Mouse (Mus musculus) ovary, postnatal 36 days (tissue): ENCODE results near the gene Map3k14.
A peak's percentile ranks its signal among the peaks of the same experiment; 100 is the strongest.

Experiments used
- DNase-seq: peaks from one replicate; pipeline ENCODE4 v3.0.0; 2022; ENCODE audit warnings: low spot score, mixed read lengths

Gene Map3k14

DNA sequence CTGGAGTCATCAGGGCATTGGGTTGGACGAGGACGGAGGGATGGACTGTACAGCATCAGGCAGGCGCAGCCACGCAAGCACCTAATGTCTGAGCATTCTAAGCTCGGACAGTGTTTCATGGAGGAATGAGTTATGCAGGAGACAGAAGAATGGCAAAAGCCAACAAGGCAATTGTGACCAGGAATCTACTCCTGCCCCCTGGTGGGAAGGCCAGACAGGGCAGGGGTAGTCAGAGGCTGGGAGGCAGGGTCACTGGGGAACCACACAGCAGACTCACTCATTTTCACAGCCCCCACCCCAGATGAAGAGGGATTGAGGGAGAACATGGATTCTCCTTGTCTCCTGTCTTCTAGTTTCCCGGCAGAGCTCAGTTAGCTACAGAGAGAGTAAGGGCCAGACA lies 4.7 kb upstream of the Map3k14 start:
- DNase-seq = peak; percentile 46

DNA sequence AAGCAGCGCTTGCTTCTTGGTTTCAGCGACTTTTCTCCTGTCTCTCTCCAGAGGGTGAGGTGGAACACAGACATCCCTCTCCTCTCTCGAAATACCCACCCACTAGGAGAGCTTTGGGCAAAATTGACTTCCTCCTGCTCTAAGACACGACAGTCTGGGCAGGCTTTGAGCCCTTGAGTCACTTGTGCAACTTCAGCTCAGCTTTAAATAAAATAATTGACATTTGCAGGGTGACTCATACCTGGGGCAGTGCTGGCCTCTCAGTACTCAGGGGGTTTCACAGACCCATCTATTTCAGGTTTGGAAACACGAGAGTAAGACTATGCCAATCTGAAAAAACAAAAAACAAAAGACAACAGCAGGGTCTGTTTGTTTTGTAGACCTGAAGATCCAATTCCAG lies 2.2 kb upstream of the Map3k14 start:
- no peak for DNase-seq

DNA sequence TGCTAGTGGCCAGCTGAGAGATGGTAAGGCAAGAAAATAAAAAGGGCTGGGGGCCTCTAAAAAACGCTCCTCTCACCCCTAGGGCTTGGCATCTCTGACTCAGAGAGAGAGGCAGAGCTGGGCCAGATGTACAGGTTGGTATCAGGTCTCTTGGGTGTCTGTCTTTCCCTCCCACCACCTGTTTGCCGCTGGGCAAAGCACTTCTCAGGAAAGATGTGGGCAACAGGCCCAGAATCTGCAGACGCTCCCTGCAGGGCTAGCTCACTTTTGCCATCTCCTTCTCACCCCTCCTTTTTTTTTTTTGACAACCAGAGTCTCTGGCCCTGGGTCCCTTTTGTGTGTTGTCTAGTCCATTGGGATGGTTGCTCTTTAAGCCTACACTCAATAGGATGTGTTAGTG lies 1.6 kb upstream of the Map3k14 start:
- no peak for DNase-seq

DNA sequence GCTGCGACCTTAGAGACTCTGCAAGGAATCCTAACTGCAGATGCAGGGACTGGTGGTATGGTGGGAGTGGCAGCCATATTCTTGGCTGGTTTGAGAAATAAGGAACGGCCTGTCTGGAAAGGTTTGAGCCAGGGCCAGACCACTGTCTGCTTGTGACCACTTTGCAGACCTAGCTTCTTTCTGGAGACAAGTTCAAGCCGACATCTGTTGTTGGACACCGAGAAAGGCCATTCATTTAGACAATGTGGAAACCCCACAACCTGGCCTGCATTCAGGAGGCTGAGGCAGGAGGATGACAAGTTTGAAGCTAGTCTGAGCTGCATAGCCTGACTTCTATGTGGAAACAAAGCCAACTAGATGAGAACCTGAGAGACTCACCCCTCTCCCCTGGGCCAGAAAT lies 1.1 kb upstream of the Map3k14 start:
- DNase-seq = no peak

DNA sequence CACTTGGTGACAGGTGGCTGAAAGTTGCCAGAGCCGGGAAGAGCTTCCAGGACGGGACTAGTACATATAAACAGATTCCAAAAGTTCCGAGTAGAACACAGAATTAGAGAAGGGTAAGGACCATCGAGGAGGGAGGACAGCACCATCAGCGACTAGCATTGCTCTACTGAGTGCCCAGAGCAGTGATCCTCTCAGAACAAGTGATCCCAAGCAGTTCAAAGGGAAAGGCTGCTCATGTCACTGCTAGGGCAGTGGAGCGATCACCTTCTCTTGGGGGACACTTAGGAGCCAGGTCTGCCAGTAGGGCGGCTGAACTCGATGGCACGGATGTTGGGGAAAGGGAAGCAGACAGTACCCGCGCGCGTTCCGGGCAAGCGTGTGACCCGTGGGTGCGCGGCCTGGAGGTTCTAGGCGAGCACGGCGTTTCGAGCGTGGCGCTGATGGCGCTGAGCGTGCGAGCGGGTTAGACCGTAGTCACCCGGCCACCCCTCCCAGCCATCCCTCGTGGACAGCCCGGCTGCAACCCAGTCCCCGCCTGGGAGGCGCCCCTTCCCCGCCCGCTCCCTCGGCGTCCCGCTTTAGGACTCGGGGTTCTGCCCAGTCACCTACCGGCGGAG lies 435 bp downstream of the Map3k14 start:
- DNase-seq = no peak

DNA sequence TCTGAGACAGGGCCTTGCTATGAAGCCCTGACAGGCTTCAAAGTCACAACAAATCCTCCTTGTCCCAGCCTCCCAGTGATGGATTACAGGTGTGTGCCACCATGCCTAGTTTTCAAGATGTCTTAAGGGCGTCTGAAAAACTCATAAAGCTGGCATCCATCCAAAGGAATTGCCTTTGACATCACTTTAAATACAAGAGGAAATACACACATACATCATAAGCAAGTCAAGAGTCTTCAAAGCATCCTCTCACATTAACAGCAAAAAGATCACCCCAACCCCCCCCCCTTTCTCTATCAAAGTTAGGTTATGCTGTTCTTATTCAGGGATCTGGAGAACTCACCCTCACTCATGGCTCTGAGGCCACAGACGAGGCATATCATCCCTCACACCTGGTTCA lies 1.4 kb downstream of the Map3k14 start:
- no peak for DNase-seq

DNA sequence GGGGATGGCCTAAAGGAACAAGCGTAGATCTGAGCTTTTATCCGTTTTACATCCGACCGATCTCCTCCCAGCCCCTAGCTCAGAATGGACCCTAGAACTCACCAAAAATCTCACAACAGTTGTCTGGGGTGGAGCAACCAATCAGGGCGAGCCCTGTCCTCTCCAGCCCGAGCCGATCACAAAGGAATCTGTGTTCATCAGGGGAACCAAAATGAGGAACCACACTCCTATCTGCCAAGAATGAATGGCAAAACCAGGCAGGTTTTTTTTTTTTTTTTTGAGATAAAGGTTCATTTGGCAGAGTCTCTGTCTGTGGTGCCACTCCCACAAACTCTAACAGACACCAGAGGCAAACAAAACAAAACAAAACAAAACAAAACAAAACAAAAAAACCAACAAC lies 2.1 kb downstream of the Map3k14 start:
- no peak for DNase-seq

DNA sequence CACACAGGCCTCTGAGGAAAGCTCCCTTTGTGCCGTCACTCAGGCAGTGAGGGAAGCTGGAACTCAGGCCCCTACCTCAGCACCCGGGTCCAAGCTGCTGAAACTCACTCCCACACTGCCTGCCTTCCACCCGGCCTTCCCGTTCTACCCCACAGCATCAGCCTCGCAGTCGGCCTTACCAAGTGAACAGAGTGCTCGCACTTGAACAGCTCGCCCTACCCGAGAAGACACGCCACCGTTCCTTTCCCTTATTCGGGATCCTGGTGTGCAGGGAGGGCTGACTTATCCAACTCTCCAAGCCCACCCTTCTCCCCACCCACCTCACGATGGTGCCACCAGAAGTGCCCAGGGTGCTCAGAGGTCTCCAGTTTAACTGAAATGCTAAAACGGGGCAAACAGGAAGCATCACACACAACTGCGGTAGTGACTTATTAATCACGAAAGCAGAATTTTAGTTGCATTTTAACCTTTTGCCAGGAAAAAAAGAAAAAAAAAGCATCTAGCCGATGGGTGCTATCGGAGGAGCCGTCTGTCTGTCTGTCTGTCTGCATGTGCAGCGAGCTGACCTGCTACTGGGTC lies 2.8 kb downstream of the Map3k14 start:
- DNase-seq = no peak

DNA sequence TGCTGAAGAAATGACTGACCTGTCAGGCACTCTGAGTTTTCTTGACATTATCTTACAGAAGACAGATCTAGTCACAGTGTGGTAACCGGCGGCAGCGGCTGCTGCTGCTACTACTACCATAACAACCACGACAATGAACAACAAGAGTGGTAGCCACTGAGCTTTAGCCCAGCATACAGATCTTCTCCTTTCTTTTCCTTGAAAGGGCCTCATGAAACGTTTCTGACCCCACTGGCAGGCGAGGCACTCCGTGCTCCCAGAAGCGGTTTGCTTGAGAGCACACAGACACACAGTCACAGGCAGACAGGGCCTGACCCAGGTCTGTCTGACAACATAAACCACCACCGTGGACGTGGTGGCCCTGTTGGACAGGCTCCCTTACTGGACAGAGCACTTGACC lies 3.7 kb downstream of the Map3k14 start:
- DNase-seq = no peak

DNA sequence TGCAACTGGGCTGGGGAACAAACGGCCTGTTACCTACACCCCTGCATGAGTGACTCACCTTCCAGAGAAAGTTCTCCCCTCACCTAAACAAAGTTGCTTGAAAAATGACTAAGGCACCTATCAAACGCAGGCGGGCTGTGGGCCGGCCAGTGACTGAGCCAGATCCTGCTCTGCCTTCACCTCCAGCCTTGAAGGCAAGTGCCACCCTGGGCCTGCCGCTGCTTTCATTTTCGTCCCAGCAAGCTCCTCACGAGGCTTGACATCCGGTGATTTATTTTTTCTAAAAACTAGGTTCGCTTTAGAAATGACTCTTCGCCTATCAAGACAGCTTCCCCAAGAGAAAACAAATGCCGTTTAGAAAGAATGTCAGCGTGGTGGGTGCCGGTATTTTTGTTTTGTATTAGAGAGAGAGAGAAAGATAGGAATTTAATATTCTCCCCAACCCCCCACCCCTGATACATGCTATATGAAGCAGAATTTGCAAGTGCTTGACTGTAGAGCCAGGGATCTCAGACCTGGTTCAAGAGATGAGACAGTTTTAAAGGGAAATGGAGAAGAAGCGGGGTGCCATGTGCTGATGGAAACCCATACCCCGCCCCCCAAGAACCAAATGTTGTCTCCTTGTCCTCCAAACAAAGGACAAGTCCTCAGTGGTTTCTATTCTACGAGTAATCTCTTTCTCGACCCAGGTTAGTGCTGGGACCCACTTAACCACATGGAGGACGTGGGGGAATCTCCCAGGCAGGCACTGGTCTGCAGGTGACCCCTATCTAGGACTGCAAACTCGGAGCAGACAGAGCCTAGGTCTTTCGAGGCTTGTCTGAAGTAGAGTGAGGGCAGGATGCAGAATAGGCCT lies 4.6 kb downstream of the Map3k14 start:
- peak; percentile 45 for DNase-seq

DNA sequence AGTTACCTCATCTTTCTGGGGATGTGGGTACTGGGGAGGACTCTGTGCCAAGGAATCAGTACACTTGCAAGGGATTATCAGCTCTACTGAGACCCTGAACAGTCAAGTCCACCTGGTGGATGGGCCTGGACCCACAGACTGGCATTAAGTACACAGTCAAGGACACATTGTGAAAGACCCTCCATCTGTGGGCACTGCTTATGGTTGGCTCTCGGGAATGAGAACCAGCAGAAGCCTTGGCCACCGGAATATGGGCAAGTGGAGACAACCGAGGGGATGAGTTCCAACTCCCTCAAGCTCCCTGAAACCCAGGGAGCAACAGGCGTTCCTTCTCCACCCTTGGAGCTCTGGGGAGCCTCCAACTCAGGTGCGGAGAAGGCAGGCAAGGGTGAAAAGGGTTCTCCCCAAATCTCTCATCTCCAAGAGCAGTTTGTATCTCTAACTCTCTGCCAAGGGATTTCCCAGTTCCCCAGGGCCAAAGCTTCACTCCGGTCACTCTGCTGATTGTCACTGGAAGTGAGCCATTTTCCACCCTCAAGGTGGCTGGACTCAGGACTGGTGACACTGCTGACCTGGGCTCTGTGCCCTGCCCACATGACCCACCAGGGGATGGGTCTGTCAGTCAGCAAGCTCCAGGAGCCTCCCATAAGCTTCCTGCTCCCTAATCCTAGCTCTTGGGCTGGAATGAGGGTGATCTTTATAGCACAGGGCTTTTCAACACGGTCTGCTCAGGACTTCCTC lies 5.4 kb downstream of the Map3k14 start:
- DNase-seq = no peak

DNA sequence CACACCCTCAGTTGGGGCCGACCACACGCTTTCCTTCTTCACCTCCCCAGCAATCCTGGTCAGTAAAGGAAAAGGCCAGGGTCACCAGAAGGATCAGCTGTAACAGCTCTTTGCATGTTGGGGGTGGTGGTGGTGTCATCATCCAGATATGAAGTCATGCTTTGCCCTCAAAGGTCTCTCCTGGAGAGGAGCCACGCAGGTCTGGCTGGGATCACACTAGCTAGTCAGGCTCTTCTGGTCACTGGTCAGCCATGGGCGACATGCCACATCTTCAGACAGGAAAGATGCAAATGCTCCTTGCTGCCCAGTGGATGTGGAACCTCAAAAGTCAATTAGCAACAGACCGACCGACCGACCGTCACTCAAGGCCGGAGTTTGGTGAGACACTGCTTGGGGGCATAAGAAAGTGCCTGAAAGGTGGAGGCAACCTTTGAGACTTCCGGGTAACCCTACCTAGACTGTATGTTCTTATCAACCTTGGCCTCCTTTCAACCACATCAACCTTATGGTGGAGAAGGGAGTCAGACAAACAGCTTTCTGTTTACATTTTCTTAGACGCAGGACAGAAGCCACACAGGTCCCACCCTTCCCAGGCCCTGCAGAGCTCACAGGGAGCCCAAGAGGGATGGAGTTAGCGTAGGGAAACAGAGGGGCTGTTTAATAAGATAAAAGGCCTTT lies 6.6 kb downstream of the Map3k14 start:
- no peak for DNase-seq

DNA sequence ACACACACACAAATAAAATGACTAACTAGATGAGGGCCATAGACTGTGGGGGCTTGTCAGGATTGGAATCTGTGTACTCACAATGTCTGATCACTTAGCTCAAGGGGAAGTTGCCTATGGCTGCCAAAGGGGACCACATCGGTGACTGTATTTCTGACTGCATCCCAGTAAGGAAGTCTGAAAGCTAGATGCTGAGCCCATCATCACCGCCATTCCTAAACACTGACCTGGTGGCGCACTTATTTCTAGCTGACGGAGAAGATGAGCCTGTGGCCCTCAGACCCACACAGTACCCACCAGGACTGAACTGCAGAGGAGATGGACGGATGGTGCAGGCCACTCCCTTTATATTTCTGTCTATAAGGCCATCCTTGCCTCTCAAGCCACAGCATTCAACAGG lies 7.2 kb downstream of the Map3k14 start:
- DNase-seq = no peak

DNA sequence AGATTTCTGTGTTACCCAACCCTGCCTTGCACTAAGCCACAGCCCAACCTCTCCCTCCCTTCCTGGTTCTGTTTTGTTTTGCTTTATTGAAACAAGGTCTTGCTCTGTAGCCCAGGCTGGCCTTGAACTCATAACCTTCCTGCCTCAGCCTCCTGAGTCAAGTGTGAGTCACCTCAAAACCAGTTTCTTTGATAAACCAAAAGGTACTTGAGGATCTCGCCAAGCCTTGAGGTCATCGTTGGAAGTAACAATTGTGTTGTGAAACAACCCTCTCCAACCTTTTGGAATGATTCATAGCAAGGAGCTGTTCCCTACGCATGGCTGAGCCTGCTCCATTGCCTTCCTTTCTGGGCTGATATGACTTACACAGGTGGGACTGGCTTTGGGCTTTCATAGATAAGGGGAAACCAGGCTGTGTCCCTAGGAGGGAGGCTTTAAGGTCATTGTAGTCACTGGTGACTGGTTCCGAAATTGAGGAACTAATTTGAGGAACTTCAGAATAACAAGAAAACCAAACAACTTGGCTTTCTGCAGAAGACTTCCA lies 9.3 kb downstream of the Map3k14 start:
- DNase-seq = no peak

DNA sequence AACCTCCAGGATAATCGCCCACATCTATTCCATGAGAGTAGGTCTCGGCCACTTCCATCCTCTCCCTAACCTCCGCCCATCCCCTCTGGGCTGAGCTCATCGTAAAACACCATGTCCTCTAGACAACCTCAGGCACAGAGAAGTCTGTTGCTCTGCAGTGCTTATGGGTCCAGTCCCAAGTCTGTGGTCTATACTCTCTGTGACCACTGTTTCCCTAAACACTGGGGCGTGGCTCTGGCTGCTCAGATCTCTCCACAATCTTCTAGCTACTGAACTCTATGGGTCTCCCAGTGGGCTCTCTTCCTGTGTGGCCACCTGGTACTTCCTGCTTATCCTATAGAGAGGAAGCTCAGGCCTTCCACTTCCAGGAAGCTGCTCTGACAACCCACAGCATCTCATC lies 13.7 kb downstream of the Map3k14 start:
- DNase-seq = no peak

DNA sequence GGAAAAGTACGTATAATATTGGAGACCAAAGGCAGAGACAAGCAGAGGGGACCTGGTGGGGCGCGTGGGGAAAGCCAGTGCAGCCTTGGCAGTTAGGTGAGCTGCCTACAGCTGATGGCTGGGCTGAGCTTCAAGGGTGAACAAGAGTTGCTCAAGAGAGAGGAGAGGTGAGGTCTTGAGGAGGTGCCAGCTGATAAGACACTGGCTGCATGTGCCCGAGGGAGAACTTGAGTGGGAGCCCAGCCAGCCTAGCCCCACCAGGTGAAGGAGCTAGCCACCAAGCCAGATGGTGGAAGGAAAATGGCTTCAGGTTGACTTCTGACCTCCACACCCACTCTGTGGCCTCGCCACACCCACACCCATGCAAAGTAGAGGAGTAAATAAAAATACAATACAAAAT lies 14.9 kb downstream of the Map3k14 start:
- no peak for DNase-seq

DNA sequence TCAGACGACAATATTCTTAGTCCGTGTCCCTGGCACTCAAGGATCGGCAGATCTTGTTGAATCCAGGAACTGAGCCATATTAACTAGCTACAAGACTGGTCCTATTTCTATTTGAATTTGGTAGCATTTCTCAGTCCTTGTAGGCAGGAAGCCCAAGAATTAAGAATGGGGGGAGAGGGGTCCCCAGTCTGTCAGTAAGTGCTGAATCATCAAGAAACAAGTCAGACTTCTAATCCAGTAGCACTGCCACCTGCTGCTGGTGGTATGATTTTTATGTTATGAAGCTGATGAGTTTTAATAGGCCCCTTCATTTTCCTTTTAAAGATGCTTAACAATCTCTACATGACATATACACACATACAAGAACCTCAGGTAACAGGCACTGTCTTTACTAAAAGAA lies 16.9 kb downstream of the Map3k14 start:
- DNase-seq = no peak

DNA sequence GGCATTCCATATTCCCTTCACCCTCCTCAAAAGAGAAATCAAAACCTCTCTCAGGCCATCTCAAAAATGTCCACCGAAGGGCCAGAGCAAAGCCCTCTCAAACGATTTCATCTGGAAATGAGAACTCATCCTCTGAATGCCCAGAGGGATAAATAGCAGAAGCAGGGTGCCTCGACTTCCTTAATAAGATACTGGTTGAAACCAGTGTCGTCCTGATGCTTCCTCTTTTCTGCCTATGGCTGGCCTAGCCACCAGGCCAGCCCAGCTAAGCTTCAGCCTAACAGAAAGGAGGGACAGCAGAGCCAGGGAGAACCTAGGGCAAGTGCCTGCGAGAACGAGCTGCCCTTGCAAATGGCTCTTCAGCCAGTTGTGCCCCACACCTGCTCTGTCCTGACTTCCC lies 17.8 kb downstream of the Map3k14 start:
- DNase-seq = no peak

DNA sequence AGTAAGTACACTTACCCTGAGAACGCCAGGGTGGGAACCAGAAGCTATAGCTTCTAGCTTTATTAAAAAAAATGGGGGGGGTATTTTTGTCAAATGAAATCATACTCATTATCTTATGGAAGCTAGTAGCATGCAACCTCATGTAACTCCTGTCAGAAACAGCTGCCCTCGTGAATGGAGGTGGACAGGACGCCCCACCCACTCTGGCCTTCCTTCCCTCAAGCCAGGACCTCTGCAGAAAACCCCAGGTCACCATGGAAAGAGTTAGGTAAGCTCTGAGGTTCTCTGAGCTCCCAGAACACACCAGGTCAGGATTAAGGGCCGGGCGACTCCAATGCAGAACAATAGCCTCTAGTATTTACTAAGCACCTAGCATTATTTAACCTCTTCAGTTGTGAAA lies 18.4 kb downstream of the Map3k14 start:
- DNase-seq = no peak

DNA sequence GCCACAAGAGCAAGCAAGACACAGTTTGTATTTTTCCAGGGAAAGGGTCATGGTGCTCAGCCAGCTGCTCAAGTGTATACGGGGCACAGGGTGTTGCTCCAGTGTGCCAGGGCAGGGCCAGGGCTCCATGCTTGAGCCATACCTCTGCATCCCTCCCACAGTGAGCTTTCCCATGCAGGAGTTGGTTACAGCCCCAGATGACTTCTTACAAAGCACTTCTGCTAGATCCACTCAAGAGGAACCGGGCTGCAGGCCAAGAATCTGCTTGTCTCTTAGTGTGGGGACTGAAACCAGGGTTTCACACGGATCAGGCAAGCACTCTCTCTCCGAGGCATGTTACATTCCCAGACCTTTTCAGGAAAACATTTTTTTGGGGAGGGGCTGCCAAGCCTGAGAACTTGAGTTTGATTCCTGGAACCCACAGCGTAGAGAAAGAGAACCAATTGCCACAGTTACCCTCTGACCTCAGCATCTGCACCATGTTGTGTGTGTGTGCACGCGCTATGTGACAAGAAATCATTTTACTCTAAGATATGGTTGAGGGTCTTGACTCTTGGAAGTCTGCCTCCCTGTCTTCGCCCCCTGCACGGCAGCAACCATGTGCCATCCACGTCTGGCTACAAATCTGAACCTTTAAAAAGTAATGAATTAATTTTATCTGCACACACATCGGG lies 19.6 kb downstream of the Map3k14 start:
- DNase-seq = peak; percentile 56

DNA sequence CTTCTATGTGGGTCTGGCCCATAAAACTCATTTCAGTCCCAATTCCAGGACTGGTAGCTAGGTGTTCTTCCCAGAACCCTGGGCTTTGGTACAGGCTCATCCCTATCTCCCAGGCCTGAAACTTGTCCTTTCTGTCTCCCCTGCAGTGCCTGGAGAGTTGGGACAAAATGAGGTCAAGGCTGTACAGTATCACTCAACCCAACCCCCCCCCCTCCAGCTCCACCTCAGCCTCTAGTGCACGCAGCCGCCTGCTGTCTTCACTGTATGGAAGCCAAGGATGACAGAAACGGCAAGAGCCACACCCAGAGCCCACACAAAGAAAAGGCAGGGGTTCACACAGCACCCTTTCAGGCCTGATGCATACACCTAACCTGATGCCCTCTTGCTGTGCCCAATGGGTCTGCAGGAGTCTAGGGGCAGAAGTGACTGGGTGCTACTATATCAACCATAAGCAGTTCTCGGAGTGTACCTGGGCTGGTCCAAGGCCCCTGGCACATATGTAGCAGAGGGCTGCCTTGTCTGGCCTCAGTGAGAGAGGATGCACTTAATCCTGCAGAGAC lies 20.5 kb downstream of the Map3k14 start:
- no peak for DNase-seq
